Mouse (Mus musculus) embryo, embryonic 9.5 days (tissue): ENCODE measurements around the gene Ccdc22.

Experiments used
- DNase-seq: peaks from one replicate; pipeline ENCODE4 v3.0.0-alpha.2; 2017; ENCODE audit errors: extremely low spot score

Gene Ccdc22

GRCm38 (mm10) chrX:7604879-7605574 lies at the start of gene Ccdc22:
Ccdc22 (minus strand) TSS chrX:7605517.
- peak; percentile 75 for DNase-seq

- DNase-seq = peak; percentile 77
Observed at GRCm38 (mm10) chrX:7648671-7649304, 43.5 kb upstream of the Ccdc22 start.

DNA sequence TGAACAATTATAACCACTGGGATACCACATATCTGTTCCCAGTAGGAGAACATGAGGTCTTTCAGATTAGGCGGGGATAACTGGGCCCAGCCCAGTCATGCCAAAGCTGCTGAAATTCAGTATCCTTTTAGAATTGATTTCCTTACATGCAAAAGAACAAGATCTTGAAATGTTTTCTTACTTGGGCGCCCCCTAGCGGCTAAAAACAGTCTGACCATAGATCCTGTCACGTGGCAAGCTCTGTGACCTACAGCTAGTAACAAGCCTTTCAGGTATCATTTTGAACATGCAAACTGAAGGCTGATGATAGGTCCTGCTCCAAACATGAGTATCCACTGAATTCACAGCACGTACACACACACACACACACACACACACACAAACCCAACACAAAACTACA lies 40.0 kb upstream of the Ccdc22 start:
- DNase-seq = peak; percentile 60

GRCm38 (mm10) chrX:7640785-7641184 lies 35.5 kb upstream of the Ccdc22 start:
- no peak for DNase-seq

- DNase-seq = no peak
Observed at GRCm38 (mm10) chrX:7639536-7640325, 34.4 kb upstream of the Ccdc22 start.

GRCm38 (mm10) chrX:7638401-7639091 lies 33.2 kb upstream of the Ccdc22 start, which contains the start of gene Syp:
Syp (plus strand) TSS chrX:7638471.
- DNase-seq = peak; percentile 89

- no peak for DNase-seq
Observed at GRCm38 (mm10) chrX:7635101-7635500, 29.8 kb upstream of the Ccdc22 start.

DNA sequence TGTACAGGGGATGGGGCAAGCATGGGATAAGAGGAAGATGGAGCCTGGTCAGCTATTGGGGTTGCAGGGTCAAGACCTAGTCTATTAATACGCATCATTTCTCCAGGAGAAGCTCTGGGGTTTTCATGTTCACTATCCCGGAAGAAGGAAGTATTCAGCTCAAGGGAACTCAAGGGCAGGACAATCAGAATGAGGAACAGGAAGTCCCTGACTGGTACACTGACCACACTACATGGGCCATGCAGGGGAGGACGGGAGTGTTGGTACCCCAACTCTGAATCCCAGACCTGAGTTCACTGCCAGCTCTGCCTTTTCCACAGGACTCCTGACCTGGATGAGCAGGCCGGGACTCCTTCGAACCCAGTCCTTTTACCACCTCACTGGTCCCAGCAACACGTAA lies 27.2 kb upstream of the Ccdc22 start:
- DNase-seq = no peak

- DNase-seq = no peak
Observed at GRCm38 (mm10) chrX:7617889-7618551, 12.7 kb upstream of the Ccdc22 start.

DNA sequence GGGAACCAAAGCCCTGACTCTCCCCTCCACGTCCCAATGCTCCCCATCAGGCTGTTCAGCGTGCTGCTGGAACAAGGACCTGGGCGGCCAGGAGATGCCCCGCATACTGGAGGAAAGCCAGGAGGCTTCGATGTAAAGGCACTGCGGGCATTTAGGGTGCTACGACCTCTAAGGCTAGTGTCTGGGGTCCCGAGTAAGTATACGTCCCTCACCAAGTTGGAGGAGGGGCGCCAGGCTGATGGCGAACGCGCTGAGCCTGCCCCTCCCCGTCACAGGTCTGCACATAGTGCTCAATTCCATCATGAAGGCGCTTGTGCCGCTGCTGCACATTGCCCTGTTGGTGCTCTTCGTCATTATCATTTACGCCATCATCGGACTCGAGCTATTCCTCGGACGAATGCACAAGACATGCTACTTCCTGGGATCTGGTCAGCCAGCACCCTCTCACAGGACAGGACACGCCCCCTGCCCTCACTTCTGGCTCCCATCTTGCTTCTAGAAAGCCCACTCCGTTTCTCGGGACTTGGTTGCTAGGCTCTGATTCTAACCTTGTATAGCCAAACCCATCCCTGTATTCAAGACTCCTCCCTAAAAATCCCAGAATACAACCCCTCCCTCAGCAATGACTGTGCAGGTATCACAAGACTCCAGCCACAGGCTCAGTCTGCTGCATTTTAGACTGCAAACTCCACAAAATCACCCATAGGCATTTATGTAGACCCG lies 5.4 kb upstream of the Ccdc22 start:
- peak; percentile 4 for DNase-seq

DNA sequence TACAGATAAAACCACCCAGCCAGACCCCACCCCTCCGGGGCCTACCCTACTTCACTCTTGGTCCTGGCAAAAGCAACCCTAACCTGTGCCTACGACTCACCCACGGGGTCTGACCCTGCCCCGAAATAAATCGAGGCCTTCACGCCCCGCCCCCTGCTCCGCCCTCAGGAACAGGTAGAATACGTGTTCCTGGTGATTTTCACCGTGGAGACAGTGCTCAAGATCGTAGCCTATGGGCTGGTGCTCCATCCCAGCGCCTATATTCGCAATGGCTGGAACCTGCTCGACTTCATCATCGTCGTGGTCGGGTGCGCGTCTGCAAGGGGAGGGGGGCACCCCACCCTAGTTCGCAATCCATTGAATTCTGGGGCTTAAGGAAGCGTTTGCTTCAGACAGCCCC lies 4.7 kb upstream of the Ccdc22 start:
- DNase-seq = no peak

- no peak for DNase-seq
Observed at GRCm38 (mm10) chrX:7606783-7607182, 1.5 kb upstream of the Ccdc22 start, which contains the start of gene Cacna1f. Cacna1f (plus strand) TSS chrX:7607083.

- no peak for DNase-seq
Observed at GRCm38 (mm10) chrX:7605575-7605941, 241 bp upstream of the Ccdc22 start.

DNA sequence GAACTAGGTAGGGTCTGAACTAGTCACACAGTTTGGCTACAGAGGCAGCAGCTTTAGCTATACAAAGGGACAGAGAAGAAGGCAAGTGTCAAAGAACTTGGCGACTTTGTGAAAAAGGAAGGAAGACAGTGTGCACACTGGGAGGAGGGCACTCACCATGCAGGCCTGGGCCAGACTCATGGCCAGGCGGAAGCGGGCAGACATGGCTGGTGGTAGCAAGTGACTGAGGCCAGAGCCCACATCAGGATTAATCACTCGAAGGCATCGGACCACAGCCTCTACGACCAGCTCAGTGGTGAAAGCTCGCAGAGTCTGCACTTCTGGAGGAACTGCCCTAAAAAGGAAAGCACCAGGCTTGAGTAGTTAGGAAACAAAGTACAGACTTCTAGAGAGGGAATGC lies 1.3 kb downstream of the Ccdc22 start:
- no peak for DNase-seq

- no peak for DNase-seq
Observed at GRCm38 (mm10) chrX:7595371-7595770, 9.9 kb downstream of the Ccdc22 start.

DNA sequence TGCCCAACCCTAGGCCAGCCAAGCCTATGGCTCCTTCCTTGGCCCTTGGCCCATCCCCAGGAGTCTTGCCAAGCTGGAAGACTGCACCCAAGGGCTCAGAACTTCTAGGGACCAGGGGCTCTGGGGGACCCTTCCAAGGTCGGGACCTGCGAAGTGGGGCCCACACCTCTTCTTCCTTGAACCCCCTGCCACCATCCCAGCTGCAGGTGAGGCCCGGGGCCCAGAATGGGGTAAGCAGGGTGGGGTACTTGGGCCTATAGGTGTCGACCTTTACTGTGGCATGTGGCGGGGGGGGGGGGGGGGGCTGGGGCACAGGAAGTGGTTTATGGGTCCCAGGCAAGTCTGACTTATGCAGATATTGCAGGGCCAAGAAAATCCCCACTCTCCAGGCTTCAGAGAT lies 19.0 kb downstream of the Ccdc22 start:
- no peak for DNase-seq

- no peak for DNase-seq
Observed at GRCm38 (mm10) chrX:7583881-7584280, 21.4 kb downstream of the Ccdc22 start.

DNA sequence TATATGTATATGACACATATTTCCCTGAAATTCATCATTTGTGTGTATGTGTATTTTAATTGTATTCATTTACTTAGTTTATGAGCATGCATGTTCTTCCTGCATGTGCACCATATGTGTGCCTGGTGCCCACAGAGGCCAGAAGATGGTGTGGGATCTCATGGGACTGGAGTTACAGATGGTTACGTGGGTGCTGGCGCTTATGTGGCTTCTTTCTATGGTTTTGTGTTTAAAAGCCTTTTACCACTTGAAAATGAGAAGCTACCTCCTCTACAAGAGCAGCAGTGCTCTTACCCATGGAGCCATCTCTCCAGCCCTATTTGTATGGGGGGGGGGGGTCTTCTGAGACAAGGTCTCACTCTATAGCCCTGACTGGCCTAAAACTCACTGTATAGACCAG lies 24.2 kb downstream of the Ccdc22 start:
- no peak for DNase-seq

- DNase-seq = no peak
Observed at GRCm38 (mm10) chrX:7574885-7575231, 30.5 kb downstream of the Ccdc22 start.

DNA sequence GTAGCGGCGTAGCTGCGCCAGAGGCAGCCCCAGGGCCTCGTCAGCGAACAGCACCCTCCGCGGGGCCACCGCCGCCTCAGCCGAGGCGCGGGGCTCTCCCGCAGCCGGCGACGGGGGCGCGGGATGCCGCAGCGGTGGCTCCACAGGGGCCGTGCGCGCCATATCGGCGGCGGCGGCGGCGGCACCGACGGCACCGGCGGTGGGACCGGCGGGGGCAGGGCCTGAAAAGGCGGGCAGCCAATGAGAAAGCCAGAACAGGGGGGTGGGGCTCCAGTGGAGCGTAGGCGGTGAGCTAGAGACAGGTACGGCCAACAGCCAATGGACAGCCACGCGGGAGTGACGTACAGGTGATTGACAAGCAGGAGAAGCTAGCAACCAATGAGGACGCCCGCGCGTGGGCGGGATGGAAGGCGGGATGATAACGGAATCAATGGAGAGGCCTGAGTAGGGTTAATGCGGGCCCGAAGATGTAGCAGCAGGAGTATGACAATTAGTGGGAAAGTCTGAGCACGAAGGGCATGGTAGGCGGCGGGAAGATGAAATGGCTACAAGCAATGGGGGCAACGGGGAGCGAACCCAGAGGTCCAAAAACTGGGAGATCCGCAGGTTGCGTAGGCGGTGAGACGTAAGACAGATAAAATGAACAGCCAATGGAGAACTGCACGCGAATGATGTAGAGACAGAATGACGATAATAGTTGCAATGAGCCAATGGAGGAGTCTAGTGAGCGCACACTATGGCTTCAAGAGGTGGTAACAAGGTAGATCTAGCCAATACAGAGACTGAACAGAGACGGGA lies 31.0 kb downstream of the Ccdc22 start, which contains the start of gene Ppp1r3f:
Gene Ppp1r3f (minus strand): TSS at position 197 of the 798 bp plus-strand sequence.
- peak; percentile 89 for DNase-seq
